Mouse (Mus musculus): Measurements from ENCODE around the gene Zfp654. TPM values are rescaled to one million over a fixed set of nuclear protein-coding genes. Genes with fewer than 3 reads are reported as not detected.
"Not testable (repeated sequence)": the region's sequence is repeated elsewhere in the genome, so short reads cannot be mapped to it uniquely, and the experiment has no call there.

The Zfp654 gene
- total RNA-seq, 2 experiments from 2014 or later = 16.8 to 17.7 TPM

GRCm38 (mm10) chr16:64876631-64877265 is 25.3 kb upstream of the Zfp654 start:
- Histone ChIP-seq H3K4me3 (no peak overlapping the region), H3K27ac (no peak overlapping the region)
- DNase-seq (ENCODE audit: extremely low spot score in 1 of 2, low spot score in 2 of 2) = no peak
- TF ChIP-seq CTCF (IDR thresholded peaks at IDR 0.05) = no peak
- intact Hi-C loops (cut with DNase I) = no loop called here

GRCm38 (mm10) chr16:64875822-64876221 is 24.4 kb upstream of the Zfp654 start:
- H3K27ac ChIP-seq = no peak overlapping the region
- DNase-seq (ENCODE audit: extremely low spot score in 1 of 2, low spot score in 2 of 2) = no peak
- no peak overlapping the region for H3K4me3 ChIP-seq
- intact Hi-C loops (cut with DNase I) = no loop called here
- TF ChIP-seq CTCF (IDR thresholded peaks at IDR 0.05) = no peak

GRCm38 (mm10) chr16:64875384-64875783 is 23.9 kb upstream of the Zfp654 start:
- H3K27ac ChIP-seq = no peak overlapping the region
- no peak overlapping the region for H3K4me3 ChIP-seq
- no peak for TF ChIP-seq CTCF (IDR thresholded peaks at IDR 0.05)
- DNase-seq (ENCODE audit: extremely low spot score in 1 of 2, low spot score in 2 of 2) = no peak
- intact Hi-C loops (cut with DNase I) = no loop called here

GRCm38 (mm10) chr16:64873416-64874305 is 22.2 kb upstream of the Zfp654 start:
- Histone ChIP-seq H3K27ac (peak overlapping the region; percentile 76), H3K4me3 (peak overlapping the region; percentile 62)
- TF ChIP-seq CTCF (IDR thresholded peaks at IDR 0.05) = no peak
- intact Hi-C loops (cut with DNase I) = no loop called here
- peak; percentile 27 to 31 for DNase-seq (ENCODE audit: extremely low spot score in 1 of 2, low spot score in 2 of 2)

- Histone ChIP-seq H3K27ac (no peak overlapping the region), H3K4me3 (peak overlapping the region; percentile 62)
- intact Hi-C loops (cut with DNase I) = no loop called here
- TF ChIP-seq CTCF (IDR thresholded peaks at IDR 0.05) = no peak
- no peak for DNase-seq (ENCODE audit: extremely low spot score in 1 of 2, low spot score in 2 of 2)
These were observed 21.4 kb upstream of the Zfp654 start for GRCm38 (mm10) chr16:64872841-64873240.

GRCm38 (mm10) chr16:64872296-64872695 is 20.8 kb upstream of the Zfp654 start:
- Histone ChIP-seq H3K4me3 (no peak overlapping the region), H3K27ac (no peak overlapping the region)
- DNase-seq (ENCODE audit: extremely low spot score in 1 of 2, low spot score in 2 of 2) = no peak
- intact Hi-C loops (cut with DNase I) = no loop called here
- TF ChIP-seq CTCF (IDR thresholded peaks at IDR 0.05) = no peak

- TF ChIP-seq CTCF (IDR thresholded peaks at IDR 0.05) = no peak
- intact Hi-C loops (cut with DNase I) = loop anchor here (2.0 kb wide), 1 partner anchor 13 kb away; no protein-coding TSS in a partner anchor
- H3K27ac ChIP-seq = no peak overlapping the region
- no peak overlapping the region for H3K4me3 ChIP-seq
- no peak for DNase-seq (ENCODE audit: extremely low spot score in 1 of 2, low spot score in 2 of 2)
These were observed 18.2 kb upstream of the Zfp654 start for GRCm38 (mm10) chr16:64869621-64870020.

- Histone ChIP-seq H3K4me3 (no peak overlapping the region), H3K27ac (no peak overlapping the region)
- intact Hi-C loops (cut with DNase I) = no loop called here
- no peak for DNase-seq (ENCODE audit: extremely low spot score in 1 of 2, low spot score in 2 of 2)
- TF ChIP-seq CTCF (IDR thresholded peaks at IDR 0.05) = no peak
These were observed 17.2 kb upstream of the Zfp654 start for GRCm38 (mm10) chr16:64868613-64869012.

GRCm38 (mm10) chr16:64865841-64866240 is 14.4 kb upstream of the Zfp654 start:
- H3K27ac ChIP-seq; intact Hi-C loops (cut with DNase I); DNase-seq (ENCODE audit: extremely low spot score in 1 of 2, low spot score in 2 of 2); H3K4me3 ChIP-seq: not testable (repeated sequence)

GRCm38 (mm10) chr16:64856946-64857345 is 5.5 kb upstream of the Zfp654 start:
- DNase-seq (ENCODE audit: extremely low spot score in 1 of 2, low spot score in 2 of 2) = no peak
- intact Hi-C loops (cut with DNase I) = loop anchor here (2.0 kb wide), 1 partner anchor 14 kb away; no protein-coding TSS in a partner anchor
- Histone ChIP-seq H3K27ac (no peak overlapping the region), H3K4me3 (no peak overlapping the region)
- TF ChIP-seq CTCF (IDR thresholded peaks at IDR 0.05) = no peak

- intact Hi-C loops (cut with DNase I) = loop anchor here (2.0 kb wide), 1 partner anchor 82 kb away; the partner anchor contains the start of gene 4930453N24Rik
- H3K4me3 ChIP-seq = peak overlapping the region; percentile 90
- H3K27ac ChIP-seq = 0 out of 2 replicates have a peak overlapping the region, but pooled peaks have one; percentile 20
- DNase-seq (ENCODE audit: extremely low spot score in 1 of 2, low spot score in 2 of 2) = no peak
- TF ChIP-seq CTCF (IDR thresholded peaks at IDR 0.05) = no peak
These were observed 1.4 kb upstream of the Zfp654 start for GRCm38 (mm10) chr16:64852891-64853290.

- 0 out of 2 replicates have a peak overlapping the region, but pooled peaks have one; percentile 20 for H3K27ac ChIP-seq
- TF ChIP-seq CTCF (IDR thresholded peaks at IDR 0.05) = no peak
- peak; percentile 48 to 49 for DNase-seq (ENCODE audit: extremely low spot score in 1 of 2, low spot score in 2 of 2)
- H3K4me3 ChIP-seq = peak overlapping the region; percentile 90
- intact Hi-C loops (cut with DNase I) = loop anchor here (2.0 kb wide), 1 partner anchor 82 kb away; the partner anchor contains the start of gene 4930453N24Rik
These were observed 1.0 kb upstream of the Zfp654 start for GRCm38 (mm10) chr16:64852441-64852871.

All from left cerebral cortex, adult 2 months (tissue).